In the genomic region with DNA sequence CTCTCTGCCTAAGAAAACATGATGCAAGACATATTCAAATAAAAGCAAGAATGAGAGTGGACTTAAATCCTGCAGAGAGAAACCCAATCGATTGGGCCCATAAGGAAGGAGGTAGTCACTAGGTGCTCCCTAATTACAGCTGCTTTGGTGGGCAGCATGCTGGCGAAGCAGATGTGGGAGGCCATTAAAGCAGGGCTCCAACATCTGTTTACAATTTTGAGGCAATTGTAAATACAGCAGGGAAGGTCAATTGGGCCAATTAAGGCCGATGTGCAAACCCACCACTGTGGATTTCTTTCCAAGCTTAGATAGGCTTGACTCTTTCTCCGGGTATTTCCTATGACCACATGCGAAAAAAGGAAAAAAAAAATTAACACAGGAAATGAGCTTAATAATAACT, we compare ENCODE assay signal across 22 mouse cellular contexts.
"Had no signal": no experiment of that assay in that cellular context is flagged by ENCODE, and none has a peak within 500 bp of the region (broad histone marks: within the 10 kb centered on the region; RNA-seq: fewer than 3 reads in every experiment).

No protein-coding gene starts in this region.

- H3K4me2 ChIP-seq: liver, embryonic 11.5 days; liver, embryonic 15.5 days; lung, embryonic 15.5 days; midbrain, embryonic 11.5 days; midbrain, embryonic 15.5 days; neural tube, embryonic 13.5 days had no signal

- H3K36me3 ChIP-seq: liver, embryonic 15.5 days; lung, embryonic 15.5 days; midbrain, embryonic 15.5 days; neural tube, embryonic 13.5 days had no signal

- ATAC-seq: midbrain, embryonic 15.5 days had no signal

- H3K27me3 ChIP-seq: liver, embryonic 15.5 days; lung, embryonic 15.5 days had no signal

- H3K27ac ChIP-seq: liver, embryonic 15.5 days; lung, embryonic 15.5 days; midbrain, embryonic 15.5 days; neural tube, embryonic 13.5 days; stomach, postnatal 0 days had no signal

- H3K4me3 ChIP-seq: liver, embryonic 15.5 days; lung, embryonic 15.5 days; megakaryocyte, embryonic 14.5 days; midbrain, embryonic 15.5 days; myocyte; neural tube, embryonic 13.5 days had no signal

- H3K9ac ChIP-seq: liver, embryonic 15.5 days; lung, embryonic 15.5 days; midbrain, embryonic 15.5 days; neural tube, embryonic 13.5 days had no signal

- DNase-seq: kidney, adult 18-20 months; kidney, adult 9 months; kidney, postnatal 14 days; kidney, postnatal 4 days; left cerebral cortex, postnatal 4 days; lung, adult 18-20 months; lung, postnatal 10 days; lung, postnatal 36 days; right cerebral cortex, postnatal 14 days; right cerebral cortex, postnatal 4 days; thymus, adult 2 months; thymus, postnatal 14 days; thymus, postnatal 4 days had no signal

- H3K4me1 ChIP-seq: liver, embryonic 15.5 days; megakaryocyte, embryonic 14.5 days had no signal

- H3K9me3 ChIP-seq: liver, embryonic 15.5 days; lung, embryonic 15.5 days; megakaryocyte, embryonic 14.5 days; midbrain, embryonic 15.5 days; neural tube, embryonic 13.5 days had no signal
